Mouse (Mus musculus) erythroblast, adult 5-6 weeks (primary cell): Measurements from ENCODE around the gene Spred2. TPM values are rescaled to one million over a fixed set of nuclear protein-coding genes. Genes with fewer than 3 reads are reported as not detected.
"Not testable (repeated sequence)": the region's sequence is repeated elsewhere in the genome, so short reads cannot be mapped to it uniquely, and the experiment has no call there.

Experiments used
- ATAC-seq: replicated peaks from 2 replicates; pipeline ENCODE4 v1.8.0; 2016; ENCODE audit warnings: moderate number of reproducible peaks, mild to moderate bottlenecking, moderate TSS enrichment, inconsistent platforms; ENCODE audit not compliant: poor library complexity, low FRiP score, severe bottlenecking
- total RNA-seq, 2 experiments: library from RNA; stranded (forward) in 1 of 2; stranded (reverse) in 1 of 2; fragments of 150-400 nt in 1 of 2; fragments of 200-764, 138-1000 nt in 1 of 2; gene quantifications; 2 replicates each; pipeline versions ENCODE4 v1.2.3 to v1.2.4; 2015 to 2017; ENCODE audit warnings: low replicate concordance in 2 of 2

Spred2 gene
- total RNA-seq, 2 experiments from 2014 or later = 2.1 to 4.4 TPM

DNA sequence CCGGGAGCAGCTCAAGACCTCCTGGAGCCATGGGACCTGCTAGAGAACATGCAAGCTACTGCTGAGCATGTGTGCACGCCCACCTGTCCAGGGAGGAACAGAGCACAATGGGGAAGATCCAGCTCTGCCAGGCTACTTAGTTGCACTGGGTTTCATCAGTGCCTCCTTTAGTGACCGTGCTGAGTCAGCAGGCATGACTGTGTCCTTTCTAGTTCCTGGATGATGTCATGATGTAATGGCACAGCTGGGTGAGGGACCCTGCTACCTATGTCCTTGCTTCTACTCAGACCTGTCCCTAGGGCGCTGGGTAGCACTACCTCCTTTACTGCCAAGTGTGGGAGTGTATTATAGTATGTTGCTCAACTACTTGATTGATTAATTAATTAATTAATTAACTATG, 113.6 kb downstream of the Spred2 start:
- ATAC-seq = peak; percentile 53

DNA sequence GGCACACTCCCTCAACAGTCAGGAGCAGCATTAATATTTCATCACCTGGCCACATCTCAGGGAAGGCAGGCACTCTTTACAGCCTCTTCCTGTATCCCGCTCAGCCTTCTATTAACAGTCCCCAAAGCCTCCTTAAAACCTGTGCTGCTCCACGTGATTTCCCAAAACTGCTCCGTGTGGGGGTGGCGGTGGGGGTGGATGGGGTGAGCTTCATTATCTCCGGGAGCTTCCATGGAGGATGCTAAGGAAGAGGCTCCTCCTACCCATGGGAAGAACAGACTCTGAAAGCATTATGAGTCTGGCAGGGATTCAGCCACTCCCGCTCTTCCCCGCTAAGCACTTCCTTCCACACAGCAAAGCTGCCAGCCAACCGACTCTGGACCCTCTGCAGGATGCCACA, 114.5 kb downstream of the Spred2 start:
- ATAC-seq = no peak

DNA sequence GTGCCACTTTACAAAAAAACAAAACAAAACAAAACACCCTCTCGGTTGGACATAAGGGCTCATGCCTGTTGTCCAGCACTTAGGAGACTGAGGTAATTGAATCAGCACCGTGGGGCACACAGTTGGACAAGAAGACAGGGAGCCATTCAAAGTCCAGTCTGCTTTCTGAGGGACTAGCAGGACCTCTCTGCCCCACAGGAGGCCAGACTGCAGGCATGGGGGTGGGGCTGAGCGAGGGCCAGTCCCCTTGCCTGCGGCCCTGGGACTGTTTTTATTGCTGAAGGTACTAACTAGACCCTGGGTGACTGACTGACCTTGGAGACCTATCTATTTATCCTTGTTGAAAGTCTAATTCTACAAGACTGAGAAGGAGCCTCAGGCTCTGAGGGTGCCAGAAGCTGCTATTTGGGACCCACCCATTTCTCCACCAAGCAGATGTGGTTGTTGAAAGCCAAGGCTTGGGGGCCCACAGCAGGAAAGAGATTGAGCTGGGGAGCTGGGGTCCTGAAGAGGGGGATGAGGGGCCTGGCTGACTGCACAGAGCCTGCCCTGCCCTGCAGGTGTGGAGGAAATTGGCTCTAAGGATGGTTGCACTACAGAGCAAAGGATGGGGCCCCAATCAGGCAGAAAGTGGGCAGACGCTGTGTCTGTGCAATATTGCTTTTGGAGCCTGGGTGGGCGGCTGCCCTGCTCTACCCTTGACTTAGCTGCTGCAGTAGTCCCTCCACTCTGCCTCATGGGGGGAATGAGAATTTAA, 117.2 kb downstream of the Spred2 start:
- ATAC-seq = no peak

DNA sequence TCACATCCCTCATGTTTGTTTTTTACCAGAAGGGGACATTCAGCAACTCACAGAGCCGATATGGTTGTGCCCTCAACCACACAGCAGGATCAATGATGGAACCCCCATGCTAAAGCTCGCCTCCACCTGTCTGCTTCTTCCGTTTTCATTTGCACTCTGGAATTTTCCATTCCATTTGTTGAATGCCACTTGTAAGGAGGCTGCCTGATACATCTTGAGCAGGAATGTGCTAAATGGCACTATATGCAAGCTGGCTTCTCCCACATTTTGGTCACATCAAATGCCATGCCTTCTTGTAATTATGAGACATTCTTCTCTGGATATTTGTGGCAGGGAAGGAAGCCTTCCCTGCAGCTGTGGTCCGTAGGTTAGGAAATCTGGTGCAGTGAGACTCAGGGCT, 117.9 kb downstream of the Spred2 start:
- no peak for ATAC-seq

DNA sequence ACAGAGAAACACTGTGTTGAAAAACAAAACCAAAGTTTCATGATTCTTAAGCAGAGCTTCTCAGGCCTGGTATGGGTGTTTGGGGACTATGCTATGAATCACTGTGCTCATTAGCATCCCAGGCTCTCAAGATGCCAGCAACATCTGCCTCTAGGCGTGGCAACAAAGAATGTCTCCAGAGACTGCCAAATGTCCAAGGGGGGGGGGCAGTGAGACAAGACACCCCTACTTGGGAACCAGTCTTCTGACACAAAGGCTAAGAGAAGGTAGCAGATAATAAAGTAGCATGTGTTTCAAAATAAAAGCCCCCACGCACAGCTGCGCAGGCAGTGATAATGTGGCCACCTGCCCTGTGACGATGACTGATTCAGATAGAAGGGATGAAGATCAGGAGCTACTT, 119.1 kb downstream of the Spred2 start:
- 0 out of 2 replicates have a peak, but pooled peaks have one; percentile 34 for ATAC-seq

DNA sequence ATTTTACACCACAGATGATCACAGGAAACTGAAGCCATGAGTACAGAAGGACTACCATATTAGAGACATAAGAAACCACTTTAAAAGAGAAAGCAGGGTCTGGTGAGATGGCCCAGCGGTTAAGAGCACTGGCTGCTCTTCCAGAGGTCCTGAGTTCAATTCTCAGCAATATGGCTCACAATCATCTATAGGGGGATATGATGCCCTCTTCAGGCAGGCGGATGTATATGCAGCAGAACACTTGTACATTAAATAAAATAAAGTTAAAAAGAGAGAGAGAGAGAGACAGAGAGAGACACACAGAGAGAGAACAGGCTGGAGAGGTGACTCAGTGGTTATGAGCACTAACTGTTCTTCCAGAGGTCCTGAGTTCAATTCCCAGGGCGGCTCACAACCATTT, 121.4 kb downstream of the Spred2 start:
- no peak for ATAC-seq

DNA sequence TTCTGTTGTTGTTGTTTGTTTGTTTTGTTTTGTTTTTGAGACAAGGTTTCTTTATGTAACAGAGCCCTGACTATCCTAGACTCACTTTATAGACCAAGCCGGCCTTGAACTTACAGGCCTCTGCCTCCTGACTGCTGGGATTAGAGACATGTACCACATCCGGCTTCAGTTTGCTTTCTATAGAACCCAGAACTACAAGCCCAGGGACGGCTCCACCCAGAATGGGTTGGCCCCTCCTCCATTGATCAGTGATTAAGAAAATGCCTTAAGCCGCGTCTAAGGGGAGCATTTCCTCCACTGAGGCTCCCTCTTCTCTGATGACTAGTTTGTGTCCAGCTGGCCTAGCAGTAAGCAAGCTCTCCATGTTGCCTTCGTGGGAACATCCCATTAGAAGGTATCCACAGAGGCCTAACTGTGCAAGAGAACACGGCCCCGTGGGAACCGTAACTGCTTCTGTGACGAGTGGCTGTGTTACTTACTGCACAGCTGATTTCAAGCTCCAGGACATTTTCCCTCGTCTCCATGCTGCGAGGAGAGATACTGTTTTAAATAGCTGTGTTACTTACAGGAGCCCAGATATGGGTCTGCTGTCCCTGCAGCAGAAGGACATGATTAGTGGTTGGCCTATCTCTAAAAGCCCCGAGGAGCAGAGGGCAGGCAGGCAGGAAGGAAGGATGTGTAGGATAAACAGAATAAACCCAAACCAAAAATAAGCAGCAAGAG, 128.8 kb downstream of the Spred2 start:
- ATAC-seq = no peak

DNA sequence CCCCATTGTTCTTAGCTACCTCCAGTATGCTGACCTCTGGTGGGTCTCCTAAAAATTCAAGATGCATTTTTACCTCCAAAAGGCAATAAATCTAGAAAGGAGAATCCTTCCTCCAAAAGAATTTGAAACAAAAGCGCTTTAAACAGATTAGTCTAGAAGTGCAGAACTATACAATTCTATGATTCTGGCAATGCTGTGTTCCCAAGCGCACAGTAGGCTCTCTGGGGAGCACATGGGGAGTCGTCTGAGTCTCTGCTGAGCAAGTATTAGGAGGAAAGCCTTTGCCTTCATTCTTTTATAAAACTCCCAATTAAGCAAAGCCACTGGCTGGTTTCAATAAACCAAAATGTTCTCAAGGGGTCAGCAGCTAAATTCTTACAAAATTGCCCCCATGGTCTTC, 129.8 kb downstream of the Spred2 start:
- ATAC-seq = no peak

DNA sequence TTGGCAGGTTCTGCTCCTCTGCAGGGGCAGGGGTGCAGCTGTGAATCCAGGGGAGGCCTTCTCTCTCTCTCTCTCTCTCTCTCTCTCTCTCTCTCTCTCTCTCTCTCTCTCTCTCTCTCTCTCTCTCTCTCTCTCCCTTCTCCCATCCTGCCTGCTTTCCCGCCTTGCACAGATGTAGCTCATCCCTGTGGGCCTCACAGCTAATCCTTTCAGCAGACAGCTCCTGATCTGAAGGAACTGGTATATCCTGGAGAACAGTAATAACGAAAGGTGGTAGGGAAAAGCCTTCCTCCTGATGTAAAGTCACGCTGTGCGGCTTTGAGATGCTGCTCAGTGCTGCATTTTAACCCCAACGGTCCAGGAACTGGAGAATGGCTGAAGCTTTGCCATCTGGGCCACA, 130.4 kb downstream of the Spred2 start:
- ATAC-seq = no peak

DNA sequence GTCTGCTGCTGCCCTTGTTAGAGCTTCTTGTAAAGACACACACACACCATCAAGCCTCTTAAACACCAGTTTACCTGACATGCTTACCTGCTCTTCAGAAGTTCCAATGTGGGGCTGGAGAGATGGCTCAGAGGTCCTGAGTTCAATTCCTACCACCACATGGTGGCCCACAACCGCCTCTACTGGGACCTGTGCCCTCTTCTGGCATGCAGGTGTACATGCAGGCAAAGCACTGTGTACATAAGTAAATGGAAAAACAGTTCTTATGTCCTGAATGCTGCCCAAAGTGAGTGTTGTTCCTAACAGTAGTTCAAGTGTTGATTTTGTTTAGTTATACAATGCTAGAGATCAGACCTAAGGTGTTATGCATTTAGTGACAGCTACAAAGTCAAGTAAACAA, 132.0 kb downstream of the Spred2 start:
- no peak for ATAC-seq

DNA sequence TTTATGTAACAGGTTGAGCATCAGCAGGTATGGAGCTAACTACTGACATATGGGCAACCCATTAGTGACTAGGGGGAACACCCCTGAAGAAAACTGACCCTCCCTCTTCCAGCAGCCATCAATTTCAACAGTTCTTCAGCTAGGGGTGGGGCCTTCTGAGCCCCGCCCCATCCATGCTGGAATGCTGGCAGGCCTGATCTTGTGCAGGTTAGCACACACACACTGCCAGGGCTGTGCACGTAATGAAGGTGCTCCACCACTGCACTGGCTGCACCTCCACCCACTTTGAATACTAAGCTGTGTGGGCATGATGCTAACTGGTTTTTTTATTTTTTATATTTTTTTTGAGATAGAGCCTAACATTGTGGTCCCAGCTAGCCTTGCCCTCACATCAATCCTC, 133.3 kb downstream of the Spred2 start:
- no peak for ATAC-seq

DNA sequence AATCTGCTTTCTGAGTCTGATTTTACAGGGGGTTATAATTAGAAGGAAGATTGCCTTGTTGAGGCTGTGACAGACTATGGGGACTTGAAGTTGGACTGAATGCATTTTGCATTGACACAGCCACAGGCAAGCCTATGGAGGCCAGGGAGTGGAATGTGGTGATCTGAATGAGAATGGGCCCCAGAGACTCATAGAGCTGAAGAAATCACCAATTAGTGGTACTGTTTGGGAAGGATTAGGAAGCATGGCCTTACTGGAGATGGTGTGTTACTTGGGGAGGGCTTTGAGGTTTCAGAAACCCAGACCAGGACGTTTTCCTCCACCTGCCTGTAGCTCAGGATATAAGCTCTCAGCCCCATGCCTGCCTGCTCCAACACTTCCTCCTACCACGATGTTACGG, 135.6 kb downstream of the Spred2 start:
- no peak for ATAC-seq

DNA sequence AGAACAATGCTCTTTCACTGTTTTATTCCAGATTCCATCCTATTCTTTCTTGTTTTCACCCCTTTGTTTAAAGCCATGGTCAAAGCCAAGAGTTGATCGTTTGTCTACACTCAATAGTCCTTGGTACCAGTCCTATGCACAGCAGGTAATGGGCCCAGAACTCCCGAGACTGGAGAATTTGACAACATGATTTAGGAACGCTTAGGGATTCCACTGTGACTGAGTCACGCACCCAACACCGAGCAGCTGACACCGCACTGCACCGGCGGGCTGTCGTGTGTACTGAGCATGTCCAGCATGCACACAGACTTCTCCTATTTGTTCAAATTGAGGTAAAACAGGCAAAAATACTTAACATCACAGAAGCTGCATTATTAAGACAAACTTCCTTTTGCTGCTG, 138.6 kb downstream of the Spred2 start:
- not testable (repeated sequence) for ATAC-seq

DNA sequence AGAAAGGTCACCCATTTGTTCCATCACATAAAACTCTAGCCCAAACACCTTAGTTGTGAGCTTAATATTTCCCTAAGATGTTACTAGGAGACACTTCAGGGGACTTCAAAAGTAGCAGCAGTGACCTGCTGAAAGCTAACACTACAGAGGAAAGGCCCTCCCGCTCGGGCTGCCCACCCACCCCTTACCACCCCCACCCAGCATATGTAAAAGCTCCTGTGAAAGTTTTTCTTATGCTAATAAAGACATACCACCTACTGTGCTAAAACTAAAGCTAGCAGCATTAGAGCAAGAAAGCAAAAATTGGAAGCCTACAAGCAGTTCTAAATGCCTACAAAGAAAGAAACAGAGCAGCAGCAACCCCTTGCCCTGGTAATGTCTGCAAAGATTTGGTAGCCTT, 139.9 kb downstream of the Spred2 start:
- not testable (repeated sequence) for ATAC-seq

DNA sequence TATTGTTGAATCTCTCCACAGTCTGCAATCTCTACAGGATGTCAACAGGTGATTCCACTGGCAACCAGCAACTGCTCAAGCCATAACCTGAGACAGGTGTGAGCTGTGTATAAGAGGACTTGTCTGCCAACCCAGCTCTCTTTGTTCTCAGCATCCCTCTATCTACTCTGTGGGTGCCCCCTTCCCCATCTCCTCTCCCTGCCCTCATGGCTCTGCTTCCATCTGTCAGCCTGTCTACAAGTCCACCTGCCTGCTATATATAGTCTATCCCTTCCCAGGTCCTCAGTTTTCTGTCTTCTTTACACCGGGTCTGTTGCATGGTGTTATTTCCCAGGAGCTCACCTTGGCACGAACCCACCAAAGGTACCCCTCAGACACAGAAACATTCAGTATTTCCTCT, 140.8 kb downstream of the Spred2 start:
- ATAC-seq = no peak

DNA sequence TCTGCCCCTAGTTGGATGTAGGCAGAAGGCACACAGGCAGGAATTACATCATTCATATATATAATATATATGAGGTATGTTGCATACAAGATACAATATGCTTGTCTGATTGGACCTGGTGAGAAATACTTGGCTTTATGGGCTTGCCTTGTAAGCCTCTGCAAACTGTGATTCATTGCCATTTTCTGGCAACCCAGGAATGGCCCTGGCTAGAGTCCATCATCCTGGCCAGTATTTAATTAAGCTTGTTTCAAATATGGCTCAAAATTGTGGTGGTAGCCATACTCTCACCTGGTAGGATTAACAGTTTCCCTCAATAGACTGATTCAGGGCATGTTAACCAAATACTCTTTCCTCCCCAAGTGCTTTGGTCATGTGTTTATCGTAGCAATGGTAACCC, 141.9 kb downstream of the Spred2 start:
- no peak for ATAC-seq

DNA sequence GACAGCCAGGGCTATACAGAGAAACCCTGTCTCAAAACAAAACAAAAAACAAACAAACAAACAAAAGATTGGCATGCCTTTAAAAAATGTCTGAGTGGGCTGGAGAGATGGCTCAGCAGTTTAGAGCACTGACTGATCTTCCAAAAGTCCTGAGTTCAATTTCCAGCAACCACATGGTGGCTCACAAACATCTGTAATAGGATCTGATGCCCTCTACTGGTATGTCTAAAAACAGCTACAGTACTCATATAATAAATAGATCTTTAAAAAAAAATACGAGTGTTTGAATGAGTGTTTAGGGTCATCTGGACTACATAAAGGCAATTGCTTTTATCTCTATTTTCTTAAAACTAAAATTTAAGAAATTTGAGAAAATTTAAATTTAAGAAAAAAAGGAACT, 143.3 kb downstream of the Spred2 start:
- ATAC-seq = no peak

DNA sequence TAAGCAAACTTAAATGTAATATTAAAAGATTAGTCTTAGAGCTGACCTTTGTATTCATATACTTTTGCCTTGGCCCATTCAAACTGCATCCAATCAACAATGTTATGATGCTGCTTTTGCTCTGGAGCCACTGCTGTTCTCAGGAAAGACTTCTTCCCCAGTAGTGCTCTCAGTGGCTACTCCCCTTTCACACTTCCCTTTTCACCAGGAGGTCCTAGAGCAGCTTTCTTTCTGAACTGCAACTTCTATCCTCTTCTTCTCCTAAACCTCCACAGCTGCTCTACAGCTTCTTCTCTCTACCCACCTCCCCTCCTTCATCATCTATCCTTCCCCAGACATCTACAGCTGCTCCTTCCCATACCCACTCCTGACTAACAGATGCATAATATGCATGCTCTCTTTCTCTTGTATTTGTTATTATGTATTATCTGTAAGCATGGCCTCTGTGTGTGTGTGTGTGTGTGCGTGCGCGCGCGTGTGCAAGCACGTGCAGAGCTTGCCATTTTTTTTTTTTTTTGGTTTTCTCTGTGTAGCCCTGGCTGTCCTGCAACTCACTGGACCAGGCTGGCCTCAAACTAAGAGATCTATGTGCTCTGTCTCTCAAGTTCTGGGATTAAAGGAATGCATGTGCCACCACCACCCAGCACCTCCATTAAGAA, 144.3 kb downstream of the Spred2 start:
- ATAC-seq = no peak

DNA sequence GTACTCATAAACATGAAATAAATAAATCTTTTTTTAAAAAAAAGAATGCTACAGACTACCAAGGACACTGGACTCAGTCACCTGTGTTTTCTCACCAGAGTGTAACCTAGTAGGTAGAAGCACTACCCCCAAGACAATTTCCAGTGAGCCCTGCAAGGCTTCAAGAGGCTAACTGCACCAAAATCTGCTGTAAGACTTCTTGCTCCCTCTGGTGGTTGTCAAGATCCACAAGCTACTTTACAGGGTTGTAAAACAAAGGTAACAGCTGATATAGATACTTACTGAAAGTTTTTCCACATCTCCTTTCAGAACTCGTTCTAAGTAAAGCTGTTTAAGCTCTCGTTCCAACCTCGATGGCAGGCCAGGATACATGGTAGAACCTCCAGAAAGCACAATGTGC, 148.0 kb downstream of the Spred2 start:
- ATAC-seq = 0 out of 2 replicates have a peak, but pooled peaks have one; percentile 61

DNA sequence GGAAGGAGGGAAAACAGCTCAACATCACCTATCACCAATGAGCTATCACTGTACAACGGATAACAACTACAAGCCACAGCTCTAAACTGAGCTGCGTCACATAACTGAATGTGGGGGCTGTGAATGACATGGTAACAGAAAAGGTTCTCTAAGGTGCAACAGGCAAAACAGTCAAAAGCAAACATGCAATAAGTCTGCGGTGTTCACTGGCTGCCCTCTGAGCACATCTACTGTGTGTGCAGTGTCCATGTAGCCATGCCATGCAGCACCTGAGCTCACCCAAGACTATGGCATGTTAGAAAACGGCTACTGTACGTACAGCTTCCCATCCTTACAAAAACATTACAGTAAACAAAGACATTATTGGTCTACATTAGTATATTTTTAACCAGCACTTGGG, 148.7 kb downstream of the Spred2 start:
- no peak for ATAC-seq
